Mouse (Mus musculus): Measurements from ENCODE around the gene P3h4. TPM values are rescaled to one million over a fixed set of nuclear protein-coding genes. Genes with fewer than 3 reads are reported as not detected.

The P3h4 gene
- total RNA-seq, 2 experiments from 2014 or later, result 7.2 to 7.5 TPM

- no peak for DNase-seq (ENCODE audit: low spot score in 2 of 2)
- intact Hi-C loops (cut with DNase I), result no loop called here
Measured at GRCm38 (mm10) chr11:100395200-100395599, 19.4 kb downstream of the P3h4 start.

GRCm38 (mm10) chr11:100394353-100395074, 20.1 kb downstream of the P3h4 start:
- DNase-seq (ENCODE audit: low spot score in 2 of 2), result no peak
- intact Hi-C loops (cut with DNase I), result no loop called here

- peak in 1 of 2 experiments; percentile 51 for DNase-seq (ENCODE audit: low spot score in 2 of 2)
- intact Hi-C loops (cut with DNase I), result no loop called here
Measured at GRCm38 (mm10) chr11:100393733-100394132, 20.9 kb downstream of the P3h4 start.

GRCm38 (mm10) chr11:100392958-100393357, 21.7 kb downstream of the P3h4 start:
- intact Hi-C loops (cut with DNase I), result no loop called here
- DNase-seq (ENCODE audit: low spot score in 2 of 2), result peak in 1 of 2 experiments; percentile 65

GRCm38 (mm10) chr11:100391884-100392345, 22.7 kb downstream of the P3h4 start:
- intact Hi-C loops (cut with DNase I), result no loop called here
- no peak for DNase-seq (ENCODE audit: low spot score in 2 of 2)

- intact Hi-C loops (cut with DNase I), result no loop called here
- DNase-seq (ENCODE audit: low spot score in 2 of 2), result peak in 1 of 2 experiments; percentile 47
Measured at GRCm38 (mm10) chr11:100391081-100391883, 23.4 kb downstream of the P3h4 start.

- no peak for DNase-seq (ENCODE audit: low spot score in 2 of 2)
Measured at GRCm38 (mm10) chr11:100389931-100390445, 24.6 kb downstream of the P3h4 start.

GRCm38 (mm10) chr11:100388588-100388987, 26.0 kb downstream of the P3h4 start:
- no peak for DNase-seq (ENCODE audit: low spot score in 2 of 2)
- intact Hi-C loops (cut with DNase I), result no loop called here

More at GRCm38 (mm10) chr11:100389931-100390445, 24.6 kb downstream of the P3h4 start:
- intact Hi-C loops (cut with DNase I), result no loop called here

- DNase-seq (ENCODE audit: low spot score in 2 of 2), result peak in 1 of 2 experiments; percentile 59
- intact Hi-C loops (cut with DNase I), result no loop called here
Measured at GRCm38 (mm10) chr11:100387589-100388375, 26.9 kb downstream of the P3h4 start.

GRCm38 (mm10) chr11:100387111-100387510, 27.5 kb downstream of the P3h4 start:
- DNase-seq (ENCODE audit: low spot score in 2 of 2), result no peak
- intact Hi-C loops (cut with DNase I), result no loop called here

- intact Hi-C loops (cut with DNase I), result no loop called here
Measured at GRCm38 (mm10) chr11:100386586-100386985, 28.1 kb downstream of the P3h4 start.

GRCm38 (mm10) chr11:100385016-100385415, 29.6 kb downstream of the P3h4 start:
- DNase-seq (ENCODE audit: low spot score in 2 of 2), result no peak
- intact Hi-C loops (cut with DNase I), result no loop called here

More at GRCm38 (mm10) chr11:100386586-100386985, 28.1 kb downstream of the P3h4 start:
- DNase-seq (ENCODE audit: low spot score in 2 of 2), result no peak

- intact Hi-C loops (cut with DNase I), result no loop called here
Measured at GRCm38 (mm10) chr11:100382682-100383081, 32.0 kb downstream of the P3h4 start.

GRCm38 (mm10) chr11:100379311-100379710, 35.3 kb downstream of the P3h4 start:
- intact Hi-C loops (cut with DNase I), result no loop called here
- no peak for DNase-seq (ENCODE audit: low spot score in 2 of 2)

More at GRCm38 (mm10) chr11:100382682-100383081, 32.0 kb downstream of the P3h4 start:
- no peak for DNase-seq (ENCODE audit: low spot score in 2 of 2)

- no peak for DNase-seq (ENCODE audit: low spot score in 2 of 2)
- intact Hi-C loops (cut with DNase I), result no loop called here
Measured at GRCm38 (mm10) chr11:100378446-100378845, 36.2 kb downstream of the P3h4 start.

- intact Hi-C loops (cut with DNase I), result no loop called here
- no peak for DNase-seq (ENCODE audit: low spot score in 2 of 2)
Measured at GRCm38 (mm10) chr11:100377989-100378388, 36.6 kb downstream of the P3h4 start.

GRCm38 (mm10) chr11:100376746-100377389, 37.8 kb downstream of the P3h4 start:
- intact Hi-C loops (cut with DNase I), result no loop called here
- no peak for DNase-seq (ENCODE audit: low spot score in 2 of 2)

GRCm38 (mm10) chr11:100376005-100376404, 38.6 kb downstream of the P3h4 start:
- DNase-seq (ENCODE audit: low spot score in 2 of 2), result no peak
- intact Hi-C loops (cut with DNase I), result no loop called here

- intact Hi-C loops (cut with DNase I), result no loop called here
- no peak for DNase-seq (ENCODE audit: low spot score in 2 of 2)
Measured at GRCm38 (mm10) chr11:100375127-100375526, 39.5 kb downstream of the P3h4 start.
